Mouse (Mus musculus) G1E (cell line): ENCODE results near the gene Eefsec. TPM values are rescaled to one million over a fixed set of nuclear protein-coding genes. Genes with fewer than 3 reads are reported as not detected.

Experiments used
- ATAC-seq: 2 replicates; pipeline ENCODE4 v1.8.0; 2016; ENCODE audit warnings: mild to moderate bottlenecking; ENCODE audit not compliant: insufficient number of reproducible peaks, poor library complexity, low FRiP score, severe bottlenecking; ENCODE audit errors: extremely low read depth
- DNase-seq: peaks from one replicate; pipeline ENCODE4 v3.0.0; 2012; ENCODE audit warnings: low spot score
- H3K27me3 ChIP-seq: 2 replicates; pipeline ENCODE4 v1.6.1; 2012; ENCODE audit warnings: mild to moderate bottlenecking, low read length, inconsistent platforms; ENCODE audit not compliant: insufficient read depth
- H3K36me3 ChIP-seq: replicated peaks from 2 replicates; pipeline ENCODE3; 2012; ENCODE audit warnings: mild to moderate bottlenecking, inconsistent platforms
- H3K4me1 ChIP-seq: 2 replicates; pipeline ENCODE4 v1.6.1; 2012; ENCODE audit warnings: low read depth, low read length, inconsistent platforms, mixed read lengths; ENCODE audit not compliant: insufficient read depth
- H3K4me3 ChIP-seq: 2 replicates; pipeline ENCODE4 v1.5.1; 2012; ENCODE audit warnings: low read depth, mild to moderate bottlenecking, inconsistent platforms, low read length, moderate library complexity, mixed read lengths
- H3K9me3 ChIP-seq: replicated peaks from 2 replicates; pipeline ENCODE4 v1.6.1; 2012; ENCODE audit warnings: inconsistent platforms
- CTCF ChIP-seq: IDR thresholded peaks from 2 replicates; pipeline ENCODE4 v1.5.1; 2012; ENCODE audit warnings: low read depth, low read length, inconsistent platforms, mixed read lengths
- GATA1 ChIP-seq: IDR thresholded peaks from 2 replicates; pipeline ENCODE4 v1.6.1; 2012; ENCODE audit warnings: borderline replicate concordance, low read length, inconsistent platforms, mixed read lengths
- GATA2 ChIP-seq: IDR thresholded peaks from 2 replicates; pipeline ENCODE4 v1.6.1; 2012; ENCODE audit warnings: low read depth, low read length, inconsistent platforms, borderline replicate concordance
- POLR2AphosphoS5 ChIP-seq: IDR thresholded peaks from 2 replicates; pipeline ENCODE4 v1.6.1; 2012; ENCODE audit warnings: low read depth, low read length, inconsistent platforms; ENCODE audit not compliant: insufficient replicate concordance
- TAL1 ChIP-seq: conservative IDR thresholded peaks from 2 replicates; pipeline ENCODE4 v1.6.1; 2012; ENCODE audit warnings: low read depth, low read length, inconsistent platforms, mixed read lengths
- polyA plus RNA-seq: library from polyadenylated mRNA; stranded (reverse); fragments of >175 nt; gene quantifications from 2 replicates; pipeline ENCODE4 v1.2.3, GENCODE M21; 2012
- total RNA-seq, 2 experiments: library from RNA; stranded (forward) in 1 of 2; stranded (reverse) in 1 of 2; fragments of 200-1000 nt in 1 of 2; fragments of >200 nt in 1 of 2; fragmentation: Nextera tagmentation in 1 of 2; gene quantifications; 2 replicates each; pipeline ENCODE4 v1.2.3; 2014 to 2017

Gene Eefsec
- total and polyA plus RNA-seq, 3 experiments = 12.3 to 50.6 (median 24.7) TPM

DNA sequence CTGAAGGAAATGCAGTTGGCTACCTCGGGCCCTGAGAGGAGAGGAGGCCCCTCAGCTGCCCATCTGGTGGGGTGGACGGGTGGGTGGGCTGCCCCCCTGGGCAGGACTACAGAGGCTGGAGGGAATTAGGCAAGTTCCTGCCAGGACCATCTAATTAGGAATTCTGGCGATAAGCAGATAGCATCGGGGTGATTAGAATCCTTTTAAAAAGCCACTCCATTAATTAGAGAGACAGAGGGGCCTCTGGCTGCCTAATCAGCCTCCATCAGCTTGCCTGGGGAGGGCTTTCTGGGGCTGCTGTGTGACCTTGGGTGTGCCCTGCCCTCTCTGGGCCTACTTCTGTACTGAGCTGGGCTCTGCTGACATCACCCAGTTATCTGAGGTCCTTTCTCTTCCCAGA lies 227.2 kb downstream of the Eefsec start:
- no peak overlapping the region for H3K4me3 ChIP-seq
- no peak for TF ChIP-seq GATA2
- no peak for TF ChIP-seq TAL1
- no peak for TF ChIP-seq GATA1
- no peak for TF ChIP-seq POLR2AphosphoS5
- no peak for TF ChIP-seq CTCF
- no peak for ATAC-seq
- peaks cover 45% of the 10 kb centered on the region for H3K27me3 ChIP-seq
- DNase-seq = no peak
- H3K4me1 ChIP-seq = peaks cover 50% of the 10 kb centered on the region
- no peaks in the 10 kb centered on the region for H3K36me3 ChIP-seq
- H3K9me3 ChIP-seq = peaks cover 9% of the 10 kb centered on the region

DNA sequence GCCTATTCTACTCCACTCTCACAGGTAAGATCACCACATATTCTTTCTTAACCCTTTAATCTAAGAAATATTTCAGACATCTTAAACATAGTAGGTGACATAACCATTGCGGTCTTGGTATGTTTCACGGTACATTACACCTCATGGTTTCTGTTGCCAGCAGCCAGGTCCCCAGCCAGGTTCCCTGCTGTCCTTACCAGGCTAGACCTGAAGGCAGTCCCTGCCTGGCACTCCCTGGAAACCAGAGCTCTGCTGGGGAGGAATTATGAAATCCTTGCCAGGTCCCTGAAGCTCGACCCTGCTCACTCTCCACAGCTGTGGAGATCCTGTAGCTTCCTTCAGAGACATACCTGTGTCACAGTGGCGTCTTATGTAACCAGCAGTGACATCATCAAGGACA lies 230.1 kb downstream of the Eefsec start:
- Histone ChIP-seq H3K4me1 (peaks cover 46% of the 10 kb centered on the region), H3K36me3 (no peaks in the 10 kb centered on the region)
- TF ChIP-seq GATA2 (no peak), TAL1 (no peak), GATA1 (no peak), POLR2AphosphoS5 (no peak), CTCF (no peak)

DNA sequence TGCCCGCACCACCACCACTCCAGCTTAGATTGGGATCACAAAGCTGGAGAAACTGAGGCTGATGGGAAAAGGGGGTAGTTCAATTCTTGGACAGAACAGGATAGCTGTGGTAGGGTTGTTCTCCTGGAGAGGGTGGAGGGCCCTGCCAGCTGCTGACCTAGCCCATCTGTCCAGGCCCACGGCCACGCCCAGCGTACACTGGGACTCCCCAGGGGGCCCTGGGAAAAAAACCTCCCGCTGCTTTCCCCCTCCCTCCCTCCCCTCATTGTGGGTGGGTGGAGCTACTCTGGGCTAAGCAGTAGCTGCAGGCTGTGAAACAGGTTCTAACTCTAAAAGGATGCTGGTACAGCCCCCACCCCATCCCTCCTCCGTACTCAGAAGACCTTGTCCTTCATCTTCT lies 230.5 kb downstream of the Eefsec start:
- peaks cover 13% of the 10 kb centered on the region for H3K27me3 ChIP-seq
- no peak for DNase-seq
- no peak for ATAC-seq

More for the DNA sequence above, 230.1 kb downstream of the Eefsec start:
- Histone ChIP-seq H3K27me3 (peaks cover 17% of the 10 kb centered on the region), H3K4me3 (no peak overlapping the region), H3K9me3 (peaks cover 9% of the 10 kb centered on the region)
- no peak for DNase-seq
- ATAC-seq = no peak

DNA sequence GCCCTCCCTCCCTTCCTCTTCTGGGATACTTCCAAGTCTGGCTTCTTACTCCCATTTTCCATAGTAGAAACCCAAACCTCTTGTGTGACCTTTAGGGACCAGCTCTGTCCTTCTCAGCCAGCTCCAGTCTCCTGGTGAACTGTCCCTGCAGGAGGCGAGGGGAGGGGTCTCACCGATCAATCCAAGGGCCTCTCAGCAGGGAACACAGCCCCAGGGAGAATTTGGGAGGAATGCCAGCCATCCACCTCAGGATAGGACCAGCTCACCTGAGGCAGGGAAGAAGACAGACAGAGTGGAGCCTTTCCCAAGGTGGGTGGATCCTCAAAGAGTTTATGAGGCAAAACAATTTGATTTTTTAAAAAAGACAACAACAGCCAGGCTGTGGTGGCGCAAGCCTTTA lies 236.2 kb downstream of the Eefsec start:
- Histone ChIP-seq H3K9me3 (no peaks in the 10 kb centered on the region), H3K4me1 (peaks cover 39% of the 10 kb centered on the region), H3K36me3 (peaks cover 23% of the 10 kb centered on the region), H3K27me3 (no peaks in the 10 kb centered on the region), H3K4me3 (no peak overlapping the region)
- no peak for ATAC-seq
- no peak for DNase-seq
- TF ChIP-seq TAL1 = no peak
- TF ChIP-seq POLR2AphosphoS5 = no peak
- TF ChIP-seq GATA2 = no peak
- TF ChIP-seq GATA1 = no peak
- TF ChIP-seq CTCF = no peak

More for the DNA sequence above, 230.5 kb downstream of the Eefsec start:
- H3K4me1 ChIP-seq = peaks cover 42% of the 10 kb centered on the region
- TF ChIP-seq GATA2 (no peak), GATA1 (no peak), POLR2AphosphoS5 (no peak), CTCF (no peak), TAL1 (no peak)
- no peaks in the 10 kb centered on the region for H3K36me3 ChIP-seq
- H3K4me3 ChIP-seq = no peak overlapping the region
- peaks cover 9% of the 10 kb centered on the region for H3K9me3 ChIP-seq

DNA sequence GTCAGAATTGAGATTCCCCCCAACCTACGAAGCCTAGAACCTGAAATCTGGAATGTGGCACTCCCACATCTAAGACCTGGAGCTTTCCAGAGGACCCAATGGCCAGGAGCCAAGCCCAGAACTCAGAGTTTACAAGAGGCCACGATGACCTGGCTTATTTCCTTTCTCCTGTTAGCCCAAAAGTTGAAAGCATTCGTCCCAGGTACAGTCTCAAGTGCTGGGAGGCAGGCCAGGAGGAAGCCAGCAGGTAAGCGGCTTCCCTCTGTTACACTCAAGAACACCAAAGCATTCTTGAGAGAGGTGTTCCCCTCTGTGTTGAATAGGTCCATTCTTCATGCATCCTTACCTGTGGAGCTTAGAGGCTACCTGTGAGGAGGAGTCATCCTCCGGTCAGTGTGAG lies 236.9 kb downstream of the Eefsec start:
- DNase-seq = no peak
- TF ChIP-seq TAL1 (no peak), POLR2AphosphoS5 (no peak), GATA1 (no peak), CTCF (no peak), GATA2 (no peak)
- peaks cover 46% of the 10 kb centered on the region for H3K4me1 ChIP-seq

DNA sequence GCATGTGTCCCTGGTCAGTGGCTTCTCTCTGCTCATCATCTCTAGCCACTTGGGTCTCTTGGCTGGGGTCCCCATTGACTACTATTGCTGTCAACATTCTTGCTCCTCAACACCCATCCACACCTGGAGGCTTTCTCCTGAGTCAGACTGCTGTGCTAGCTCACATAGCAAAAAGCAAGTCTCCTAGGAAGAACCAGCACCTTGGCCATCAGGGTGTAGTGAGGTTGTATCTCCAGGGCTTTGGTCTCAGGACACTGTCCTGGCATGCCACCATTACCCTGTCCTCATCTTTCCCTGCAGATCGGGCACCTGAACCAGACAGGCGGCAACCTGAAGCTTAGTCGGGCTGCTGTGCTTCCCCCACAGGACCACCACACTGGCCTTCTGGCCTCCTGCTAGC lies 238.0 kb downstream of the Eefsec start:
- TF ChIP-seq POLR2AphosphoS5 (peak; percentile 92; the same call in 1 of the 2 replicates), GATA1 (no peak), GATA2 (no peak), TAL1 (no peak), CTCF (no peak)
- ATAC-seq (no peak), DNase-seq (no peak)
- Histone ChIP-seq H3K9me3 (no peaks in the 10 kb centered on the region), H3K4me1 (peaks cover 57% of the 10 kb centered on the region), H3K27me3 (no peaks in the 10 kb centered on the region), H3K36me3 (peaks cover 41% of the 10 kb centered on the region), H3K4me3 (no peak overlapping the region)

More for the DNA sequence above, 236.9 kb downstream of the Eefsec start:
- Histone ChIP-seq H3K4me3 (no peak overlapping the region), H3K9me3 (no peaks in the 10 kb centered on the region), H3K27me3 (no peaks in the 10 kb centered on the region), H3K36me3 (peaks cover 30% of the 10 kb centered on the region)
- no peak for ATAC-seq
